Mouse (Mus musculus): Measurements from ENCODE around the gene Cyyr1.

DNA sequence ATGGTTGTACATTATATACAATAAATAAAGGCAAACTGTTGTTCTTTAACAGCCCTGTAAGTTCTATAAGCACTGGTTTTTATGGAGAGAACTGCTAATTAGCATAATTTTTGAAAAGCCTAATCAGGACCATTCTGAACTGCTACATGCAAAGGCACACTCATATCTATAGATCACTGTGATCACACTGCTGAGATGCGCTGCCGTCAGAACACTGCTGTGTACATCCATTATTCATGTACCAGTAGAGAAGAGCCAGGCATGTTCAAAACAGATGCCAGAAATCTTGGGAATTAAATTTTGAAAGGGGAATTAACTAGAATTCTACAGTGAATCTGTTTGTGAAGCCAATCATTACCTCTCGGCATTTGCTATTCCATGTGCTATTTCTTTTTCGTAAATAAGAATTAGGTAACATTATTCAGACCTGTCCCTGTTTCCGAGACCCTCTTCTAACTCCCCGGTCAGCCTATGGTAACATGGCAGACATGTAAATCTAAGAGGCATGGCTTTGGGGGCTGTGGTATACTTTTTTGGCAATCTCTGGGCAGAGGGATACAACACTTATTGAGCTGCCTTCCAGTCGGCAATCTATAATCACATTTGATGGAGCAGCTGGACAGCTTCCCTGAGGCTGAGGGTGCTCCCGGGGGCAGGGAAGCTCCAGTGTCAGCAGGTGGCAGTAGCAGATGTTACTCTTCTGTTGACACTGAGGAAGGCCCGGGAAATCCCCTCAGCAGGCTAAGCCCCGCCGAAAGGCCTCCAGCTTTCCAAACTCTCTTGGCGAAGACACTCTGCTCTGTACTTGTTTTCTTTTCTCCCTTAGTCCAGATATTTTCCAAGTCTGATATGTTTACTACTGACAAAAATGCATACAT, 25.2 kb downstream of the Cyyr1 start:
- TF ChIP-seq CTCF (IDR thresholded peaks at IDR 0.05; ENCODE audit: borderline replicate concordance, control insufficient read depth, extremely low read depth, insufficient read depth, low read length, poor library complexity) (no peak), POLR2A (IDR thresholded peaks at IDR 0.05; ENCODE audit: control insufficient read depth, extremely low read depth, insufficient read depth, low read length, poor library complexity) (no peak)

Measured in thymus, adult 2 months (tissue).